Mouse (Mus musculus) E14TG2a.4 (cell line): ENCODE data around the gene Sox5.

Experiments
- CTCF ChIP-seq: conservative IDR thresholded peaks from 2 replicates; pipeline ENCODE4 v1.5.1; 2014; ENCODE audit warnings: low read length
- NANOG ChIP-seq: IDR thresholded peaks from 2 replicates; pipeline ENCODE4 v1.6.1; 2014; ENCODE audit warnings: borderline replicate concordance, low read length, mixed read lengths
- POU5F1 ChIP-seq: IDR thresholded peaks from 2 replicates; pipeline ENCODE4 v1.6.1; 2014; ENCODE audit warnings: low read length, borderline replicate concordance

DNA sequence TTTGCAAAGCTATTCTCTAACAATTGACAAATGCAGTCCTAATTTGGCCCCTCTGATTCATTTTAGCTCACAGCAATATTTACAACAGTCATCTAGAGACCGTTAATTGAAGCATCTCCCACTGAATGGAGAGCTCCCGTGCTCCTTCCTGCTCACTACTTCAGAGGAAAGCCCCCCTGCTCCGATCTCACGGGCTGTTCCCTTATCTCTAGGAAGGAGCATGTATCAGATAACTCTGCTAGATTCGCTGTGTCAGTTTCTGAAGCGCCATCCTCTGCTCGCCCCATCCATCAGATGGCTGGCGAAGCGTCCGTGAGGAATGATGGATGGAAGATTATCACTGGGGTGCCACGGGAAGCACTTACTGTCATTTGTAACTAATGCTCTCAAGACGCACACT, 926.4 kb downstream of the Sox5 start:
- TF ChIP-seq CTCF = no peak
- no peak for TF ChIP-seq POU5F1
- no peak for TF ChIP-seq NANOG
